Mouse (Mus musculus) large intestine, adult 2 months (tissue): ENCODE results near the gene Tgfa. TPM values are rescaled to one million over a fixed set of nuclear protein-coding genes. Genes with fewer than 3 reads are reported as not detected.

ENCODE experiments used
- DNase-seq: peaks from one replicate; pipeline ENCODE4 v3.0.0-alpha.2; 2012; ENCODE audit warnings: low read depth, low spot score
- WGBS: fragments of 180-500 bp; shearing (Covaris S2); methylation state at CpG from one replicate; pipeline ENCODE4 v1.1.7; 2018; 5-methylcytosine and 5-hydroxymethylcytosine counted together
- polyA plus RNA-seq: library from polyadenylated mRNA; depleted of rRNA; stranded (reverse); fragments of >200 nt; gene quantifications from 2 replicates; pipeline ENCODE4 v1.2.3, GENCODE M21; 2012

Tgfa gene
- polyA plus RNA-seq, 1 experiment: 7.2 TPM

DNA sequence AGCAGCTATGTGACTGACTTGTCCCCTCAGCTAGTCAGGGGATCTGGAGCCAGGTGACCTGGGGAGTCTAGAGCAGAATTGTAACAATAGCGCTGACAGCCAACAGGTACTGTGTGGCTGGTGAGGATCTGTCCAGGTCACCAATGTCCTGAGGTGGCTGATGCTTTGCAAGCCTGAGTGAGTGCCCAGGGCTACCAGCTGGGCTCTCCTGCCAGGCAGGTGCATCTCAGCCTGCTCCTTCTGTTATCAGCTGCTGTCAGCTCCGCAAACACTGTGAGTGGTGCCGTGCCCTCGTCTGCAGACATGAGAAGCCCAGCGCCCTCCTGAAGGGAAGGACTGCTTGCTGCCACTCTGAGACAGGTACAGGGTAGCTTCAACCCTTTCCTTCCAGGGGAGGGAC is 76.1 kb downstream of the Tgfa start:
- 71% methylated on average over 5 of the region's 5 CpGs for WGBS
- no peak for DNase-seq

DNA sequence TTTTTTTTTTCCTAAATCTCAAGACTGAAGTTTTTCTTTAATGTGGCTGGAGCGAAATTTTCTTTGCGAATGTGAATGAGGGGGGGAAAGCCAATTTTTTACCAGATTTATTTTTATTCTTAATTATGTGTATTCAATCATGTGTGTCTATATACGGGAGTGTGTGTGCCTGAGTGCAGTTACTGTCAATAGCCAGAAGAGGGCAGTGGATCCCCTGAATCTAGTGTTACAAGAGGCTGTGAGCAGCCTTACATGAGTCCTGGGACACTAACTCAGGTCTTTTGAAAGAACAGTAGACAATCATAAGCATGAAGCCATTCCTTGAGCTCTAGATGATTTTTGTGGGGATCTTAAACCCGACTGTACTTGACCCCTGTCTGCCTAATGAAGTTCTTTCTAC is 80.7 kb downstream of the Tgfa start:
- 95% methylated on average over 4 of the region's 4 CpGs for WGBS
- no peak for DNase-seq

DNA sequence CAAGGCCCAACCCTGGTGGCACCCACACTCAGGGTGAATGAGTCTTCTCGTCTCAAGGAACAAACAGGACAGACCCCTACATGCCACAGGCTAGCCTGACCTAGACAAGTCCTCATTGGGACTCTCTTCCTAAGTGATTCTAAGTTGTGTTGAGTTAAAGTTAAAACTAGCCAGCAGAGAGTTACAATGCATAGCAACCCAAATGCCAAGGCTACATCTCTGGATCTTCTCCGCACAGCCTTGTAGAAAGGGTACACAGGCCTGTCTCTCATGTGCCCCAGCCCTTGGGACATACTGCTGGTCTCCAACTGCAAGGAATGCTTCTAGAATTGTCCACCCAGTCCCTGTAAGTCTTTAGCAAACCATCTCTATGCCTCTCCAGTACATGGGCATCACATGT is 81.8 kb downstream of the Tgfa start:
- 96% methylated on average over 2 of the region's 2 CpGs for WGBS
- DNase-seq: no peak

GRCm38 (mm10) chr6:86277620-86278019 is 82.6 kb downstream of the Tgfa start:
- WGBS: 78% methylated on average over 7 of the region's 7 CpGs
- no peak for DNase-seq

GRCm38 (mm10) chr6:86281573-86282210 is 86.7 kb downstream of the Tgfa start:
- WGBS: 84% methylated on average over 11 of the region's 11 CpGs
- DNase-seq: no peak

DNA sequence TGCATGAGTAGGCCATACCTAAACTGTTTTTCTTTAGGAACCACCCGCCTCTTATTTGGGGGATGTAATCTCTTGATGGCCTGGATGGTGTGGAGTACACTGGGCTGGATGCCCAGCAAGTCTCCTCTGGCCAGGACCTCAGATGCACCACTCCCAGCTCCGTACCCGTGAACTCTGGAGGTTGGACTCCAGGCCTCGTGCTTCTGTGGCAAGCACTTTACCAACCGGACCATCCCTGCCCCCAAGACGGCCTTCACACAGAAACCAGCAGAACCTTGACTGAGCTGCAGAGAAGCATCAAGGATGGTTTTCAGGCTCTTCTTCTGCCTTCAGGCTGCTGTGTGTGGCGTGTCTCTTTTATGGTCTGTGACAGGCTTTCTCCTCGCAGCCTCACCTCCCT is 98.3 kb downstream of the Tgfa start:
- 61% methylated on average over 8 of the region's 8 CpGs for WGBS
- DNase-seq: no peak

DNA sequence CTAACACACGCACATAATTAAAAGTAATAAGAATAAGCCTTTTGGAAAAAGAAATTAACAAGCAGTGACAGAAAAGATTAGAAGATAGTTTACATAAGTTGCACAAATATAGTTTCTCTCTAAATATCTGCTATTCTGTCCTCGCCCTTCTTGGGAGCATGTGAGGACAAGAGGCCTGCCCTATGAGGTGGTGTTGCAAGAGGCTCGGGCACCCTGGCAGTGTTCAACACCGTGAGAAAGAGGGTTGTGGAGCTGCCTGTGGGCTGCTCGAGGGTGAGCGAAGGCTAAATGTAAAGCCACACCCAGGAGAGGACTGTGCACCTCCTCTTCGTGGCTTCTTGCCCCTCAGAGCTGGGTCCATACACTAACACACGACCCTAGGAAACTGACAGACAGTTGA is 100.4 kb downstream of the Tgfa start:
- DNase-seq: no peak
- WGBS: 53% methylated on average over 8 of the region's 8 CpGs

- DNase-seq: no peak
- WGBS: 84% methylated on average over 3 of the region's 3 CpGs
Observed at GRCm38 (mm10) chr6:86296126-86296525, 101.1 kb downstream of the Tgfa start.

- WGBS: 87% methylated on average over 2 of the region's 2 CpGs
- no peak for DNase-seq
Observed at GRCm38 (mm10) chr6:86296938-86297337, 101.9 kb downstream of the Tgfa start.

- WGBS: 93% methylated on average over 3 of the region's 3 CpGs
- no peak for DNase-seq
Observed at GRCm38 (mm10) chr6:86298961-86299360, 103.9 kb downstream of the Tgfa start.

DNA sequence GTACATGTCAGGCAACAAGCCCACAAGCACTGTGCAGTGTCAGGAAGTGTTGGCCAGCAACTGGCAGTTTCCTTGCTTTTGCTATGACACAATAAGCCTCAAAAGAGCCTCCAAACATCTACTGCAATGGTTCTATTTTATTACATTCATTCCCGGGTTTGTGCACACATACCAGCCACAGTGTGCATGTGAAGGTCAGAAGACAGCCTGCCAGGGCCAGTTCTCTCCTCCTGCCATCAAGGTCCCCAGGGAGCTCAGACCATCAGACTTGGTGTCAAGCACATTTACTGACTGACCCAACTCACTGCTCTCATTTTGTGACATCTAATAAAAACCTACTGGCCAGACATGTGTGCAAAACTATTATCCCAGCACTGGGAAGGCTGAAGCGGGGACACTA is 104.4 kb downstream of the Tgfa start:
- DNase-seq: no peak
- 57% methylated on average over 2 of the region's 2 CpGs for WGBS

DNA sequence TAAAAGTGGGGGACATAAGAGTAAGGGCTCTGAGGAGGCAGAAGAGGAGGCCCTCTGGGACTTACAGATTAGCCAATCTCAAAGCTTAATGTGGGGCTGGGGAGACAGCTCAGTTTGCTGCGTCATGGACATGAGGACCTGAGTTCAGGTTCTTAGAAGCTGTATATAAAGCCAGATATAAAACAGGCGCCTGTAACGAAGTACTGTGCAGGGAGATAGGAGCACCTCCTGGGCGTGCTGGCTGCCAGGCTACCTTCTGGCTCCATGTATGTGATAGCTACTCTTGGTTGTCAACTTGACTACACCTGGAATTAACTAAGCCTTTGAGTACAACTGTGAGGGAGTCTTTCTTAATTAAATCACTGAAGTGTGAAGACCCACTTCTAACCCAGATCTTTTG is 110.7 kb downstream of the Tgfa start:
- DNase-seq: no peak
- WGBS: 82% methylated on average over 4 of the region's 4 CpGs

GRCm38 (mm10) chr6:86314011-86314410 is 119.0 kb downstream of the Tgfa start:
- WGBS: 61% methylated on average over 1 of the region's 1 CpGs
- DNase-seq: no peak

DNA sequence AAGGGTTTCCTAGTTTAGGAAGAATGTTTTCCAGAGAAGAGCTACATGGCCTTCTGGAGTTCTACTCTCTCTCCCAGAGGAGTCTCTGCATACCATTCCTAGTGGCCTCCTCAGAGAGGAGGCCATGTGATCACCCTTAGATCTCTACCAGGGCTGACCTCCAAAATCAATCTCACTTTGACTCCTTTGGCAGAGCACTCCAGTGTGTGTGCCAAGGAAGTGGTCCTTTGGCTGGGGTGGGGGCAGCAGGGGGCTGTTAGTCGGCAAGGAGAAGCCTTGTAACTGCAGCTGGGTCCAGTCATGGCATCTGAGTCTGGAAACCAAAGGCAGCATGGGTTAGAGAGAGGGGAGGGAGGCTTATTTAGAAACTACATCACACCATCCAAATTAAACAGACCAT is 122.0 kb downstream of the Tgfa start:
- WGBS: 36% methylated on average over 1 of the region's 1 CpGs
- DNase-seq: no peak

DNA sequence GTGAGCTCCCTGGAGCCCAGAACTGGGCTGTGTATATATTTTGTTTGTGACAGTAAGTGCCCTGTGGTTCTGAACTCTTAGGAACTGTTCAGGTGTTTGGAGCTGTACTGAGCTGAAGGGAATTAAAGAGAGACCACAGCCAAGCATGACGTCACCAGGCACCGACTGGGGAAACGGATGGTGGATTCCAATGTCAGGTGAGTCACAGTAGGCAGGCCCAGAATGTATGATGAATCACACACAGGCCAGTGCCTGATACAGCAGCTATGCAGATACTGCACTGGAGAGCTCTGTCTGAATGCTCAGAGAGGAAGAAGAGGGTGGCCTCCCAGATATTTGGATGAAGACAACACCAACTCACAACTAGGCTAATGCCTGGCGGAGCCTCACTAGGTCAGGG is 123.8 kb downstream of the Tgfa start:
- 38% methylated on average over 4 of the region's 4 CpGs for WGBS
- no peak for DNase-seq

DNA sequence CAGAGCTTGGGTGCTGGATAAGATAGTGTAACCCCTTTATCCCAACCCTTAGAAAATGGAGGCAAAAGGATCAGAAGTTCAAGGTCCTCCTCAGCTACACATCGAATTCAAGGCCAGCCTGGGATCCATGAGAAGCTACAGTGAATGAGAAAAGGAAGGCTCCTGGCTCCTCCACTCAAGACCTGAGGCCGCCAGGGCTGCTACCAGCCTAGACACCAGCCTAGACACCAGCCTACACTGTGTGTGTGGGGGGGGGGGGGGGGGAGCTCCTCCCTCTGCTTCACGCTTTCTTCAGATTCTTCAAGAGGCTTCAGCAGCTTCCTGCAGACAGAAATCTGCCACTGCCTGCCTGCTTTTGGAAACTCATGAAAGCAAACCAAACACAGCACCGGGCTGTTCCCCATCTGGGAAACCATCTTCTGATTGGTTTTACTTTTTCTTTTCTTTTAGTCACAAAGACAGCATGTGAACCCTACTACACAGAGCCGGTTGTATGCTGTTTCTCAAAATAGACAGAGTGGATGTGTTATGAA is 127.1 kb downstream of the Tgfa start:
- DNase-seq: no peak
- 84% methylated on average over 5 of the region's 5 CpGs for WGBS

DNA sequence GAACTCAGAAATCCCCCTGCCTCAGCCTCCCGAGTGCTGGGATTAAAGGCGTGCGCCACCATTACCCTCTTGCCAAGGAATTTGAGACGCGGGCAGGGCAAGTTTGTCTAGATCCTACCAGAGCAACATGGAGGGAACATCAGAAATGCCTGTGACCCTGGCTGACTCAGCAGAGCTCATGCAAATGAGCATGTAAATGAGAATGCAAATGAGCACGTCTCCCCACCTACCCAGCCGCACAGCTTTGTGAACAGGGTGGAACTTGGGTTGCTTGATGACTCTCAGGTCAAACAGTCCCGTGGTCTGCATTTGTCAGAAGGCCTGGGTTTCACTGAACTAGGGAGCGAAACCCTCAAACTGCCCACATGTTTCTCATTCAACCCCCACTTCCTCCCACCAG is 128.0 kb downstream of the Tgfa start:
- 94% methylated on average over 9 of the region's 9 CpGs for WGBS
- DNase-seq: no peak

DNA sequence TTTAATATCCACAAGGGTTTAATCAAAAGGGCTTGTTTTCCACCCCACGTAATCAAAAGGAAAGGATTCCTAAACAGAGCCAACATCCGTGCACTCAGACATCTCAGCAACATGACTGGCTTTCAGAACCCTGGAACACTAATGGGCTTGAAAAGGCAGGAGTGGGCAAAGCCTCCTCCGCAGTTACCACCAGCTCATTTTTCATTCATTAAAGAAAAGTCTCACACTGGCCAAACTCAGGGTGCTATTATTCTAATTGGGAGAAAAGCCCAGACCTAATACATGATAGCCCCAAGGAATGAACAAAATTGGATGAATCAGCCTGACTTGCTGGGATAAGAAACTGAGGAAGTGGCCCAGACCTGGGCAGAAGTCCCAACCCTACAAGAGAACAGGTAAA is 129.4 kb downstream of the Tgfa start:
- whole genome bisulfite sequencing: 82% methylated on average over 3 of the region's 3 CpGs
- DNase-seq: no peak
